Mouse (Mus musculus): Measurements from ENCODE around the gene Eprs. TPM values are rescaled to one million over a fixed set of nuclear protein-coding genes. Genes with fewer than 3 reads are reported as not detected.

Gene Eprs
- polyA plus RNA-seq, 1 experiment from 2014 or later = 112 TPM

GRCm38 (mm10) chr1:185335231-185335765, 27.5 kb upstream of the Eprs start:
- no peak overlapping the region for H3K4me2 ChIP-seq
- no peak for ATAC-seq (ENCODE audit: extremely low read depth, insufficient number of reproducible peaks, low FRiP score, low TSS enrichment)
- H3K9ac ChIP-seq = no peak overlapping the region
- 63% methylated on average over 6 of the region's 6 CpGs for WGBS
- peaks cover 21% of the 10 kb centered on the region for H3K36me3 ChIP-seq
- no peaks in the 10 kb centered on the region for H3K27me3 ChIP-seq (replicated peaks)
- H3K4me3 ChIP-seq = no peak overlapping the region
- no peak overlapping the region for H3K27ac ChIP-seq (replicated peaks)
- H3K9me3 ChIP-seq = no peaks in the 10 kb centered on the region
- H3K4me1 ChIP-seq = peaks cover 53% of the 10 kb centered on the region

- no peak overlapping the region for H3K9ac ChIP-seq
- H3K36me3 ChIP-seq = peaks cover 33% of the 10 kb centered on the region
- H3K4me1 ChIP-seq = peaks cover 53% of the 10 kb centered on the region
- no peaks in the 10 kb centered on the region for H3K27me3 ChIP-seq (replicated peaks)
- H3K4me2 ChIP-seq = no peak overlapping the region
- WGBS = 37% methylated on average over 3 of the region's 3 CpGs
- H3K9me3 ChIP-seq = no peaks in the 10 kb centered on the region
- no peak for ATAC-seq (ENCODE audit: extremely low read depth, insufficient number of reproducible peaks, low FRiP score, low TSS enrichment)
- H3K27ac ChIP-seq (replicated peaks) = no peak overlapping the region
- no peak overlapping the region for H3K4me3 ChIP-seq
Observed at GRCm38 (mm10) chr1:185336535-185336934, 26.3 kb upstream of the Eprs start.

DNA sequence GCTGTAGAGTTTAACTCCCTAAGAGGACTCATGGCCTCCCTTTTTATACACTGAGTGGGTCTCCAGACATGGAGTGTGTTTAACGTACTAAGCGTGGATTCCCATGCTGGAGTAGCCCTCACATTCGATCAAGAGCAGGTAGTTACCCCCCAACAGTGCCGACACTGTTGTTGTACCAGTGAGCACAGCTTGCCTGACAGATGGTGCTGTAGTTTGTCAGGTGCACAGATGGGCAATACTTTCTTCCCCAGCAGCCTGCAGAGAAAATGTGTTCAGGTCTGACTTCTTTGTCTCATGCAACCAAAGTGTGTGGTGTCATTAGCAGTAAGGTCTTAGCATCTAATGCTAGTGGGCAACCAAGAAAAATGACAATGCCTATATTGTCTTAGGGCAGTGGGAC, 20.4 kb upstream of the Eprs start:
- Histone ChIP-seq H3K36me3 (peaks cover 91% of the 10 kb centered on the region), H3K4me1 (peaks cover 9% of the 10 kb centered on the region), H3K27me3 (replicated peaks) (no peaks in the 10 kb centered on the region), H3K4me3 (no peak overlapping the region), H3K27ac (replicated peaks) (no peak overlapping the region), H3K9me3 (no peaks in the 10 kb centered on the region), H3K9ac (no peak overlapping the region), H3K4me2 (no peak overlapping the region)
- WGBS = 94% methylated on average over 4 of the region's 4 CpGs
- ATAC-seq (ENCODE audit: extremely low read depth, insufficient number of reproducible peaks, low FRiP score, low TSS enrichment) = no peak

DNA sequence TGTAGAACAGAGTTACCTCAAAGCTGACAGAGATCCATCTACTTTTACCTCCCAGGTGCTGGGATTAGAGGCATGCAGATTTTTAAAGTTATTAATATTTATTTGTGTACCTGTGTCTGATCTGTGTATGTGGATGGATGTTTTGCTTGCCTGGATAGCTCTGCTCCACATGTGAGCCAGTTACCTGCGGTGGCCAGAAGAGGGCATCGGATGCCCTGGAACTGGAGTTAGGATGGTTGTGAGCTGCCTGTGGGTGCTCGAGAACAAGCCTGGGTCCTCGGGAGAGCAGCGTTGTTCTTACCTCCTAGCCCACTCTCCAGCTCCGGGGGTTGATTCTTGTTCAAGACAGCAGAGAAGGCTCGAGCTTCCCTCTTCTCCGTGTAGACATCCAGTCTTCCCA, 19.4 kb upstream of the Eprs start:
- Histone ChIP-seq H3K27me3 (replicated peaks) (no peaks in the 10 kb centered on the region), H3K4me1 (0 out of 2 replicates have a peak, but pooled peaks cover 4% of the 10 kb centered on the region), H3K9ac (no peak overlapping the region), H3K9me3 (no peaks in the 10 kb centered on the region), H3K36me3 (peaks cover 94% of the 10 kb centered on the region), H3K4me3 (no peak overlapping the region), H3K4me2 (no peak overlapping the region), H3K27ac (replicated peaks) (no peak overlapping the region)
- no peak for ATAC-seq (ENCODE audit: extremely low read depth, insufficient number of reproducible peaks, low FRiP score, low TSS enrichment)
- 81% methylated on average over 8 of the region's 8 CpGs for WGBS

- H3K9ac ChIP-seq = no peak overlapping the region
- no peaks in the 10 kb centered on the region for H3K9me3 ChIP-seq
- no peaks in the 10 kb centered on the region for H3K27me3 ChIP-seq (replicated peaks)
- H3K27ac ChIP-seq (replicated peaks) = no peak overlapping the region
- no peaks in the 10 kb centered on the region for H3K4me1 ChIP-seq
- peaks cover 98% of the 10 kb centered on the region for H3K36me3 ChIP-seq
- H3K4me3 ChIP-seq = no peak overlapping the region
- no peak for ATAC-seq (ENCODE audit: extremely low read depth, insufficient number of reproducible peaks, low FRiP score, low TSS enrichment)
- WGBS = 64% methylated on average over 10 of the region's 10 CpGs
- no peak overlapping the region for H3K4me2 ChIP-seq
Observed at GRCm38 (mm10) chr1:185346188-185346587, 16.7 kb upstream of the Eprs start.

GRCm38 (mm10) chr1:185349741-185350140, 13.1 kb upstream of the Eprs start:
- no peak overlapping the region for H3K4me2 ChIP-seq
- H3K27ac ChIP-seq (replicated peaks) = no peak overlapping the region
- ATAC-seq (ENCODE audit: extremely low read depth, insufficient number of reproducible peaks, low FRiP score, low TSS enrichment) = no peak
- no peaks in the 10 kb centered on the region for H3K9me3 ChIP-seq
- H3K4me1 ChIP-seq = no peaks in the 10 kb centered on the region
- H3K36me3 ChIP-seq = peaks cover 93% of the 10 kb centered on the region
- WGBS = 87% methylated on average over 14 of the region's 14 CpGs
- H3K9ac ChIP-seq = no peak overlapping the region
- H3K4me3 ChIP-seq = no peak overlapping the region
- no peaks in the 10 kb centered on the region for H3K27me3 ChIP-seq (replicated peaks)

DNA sequence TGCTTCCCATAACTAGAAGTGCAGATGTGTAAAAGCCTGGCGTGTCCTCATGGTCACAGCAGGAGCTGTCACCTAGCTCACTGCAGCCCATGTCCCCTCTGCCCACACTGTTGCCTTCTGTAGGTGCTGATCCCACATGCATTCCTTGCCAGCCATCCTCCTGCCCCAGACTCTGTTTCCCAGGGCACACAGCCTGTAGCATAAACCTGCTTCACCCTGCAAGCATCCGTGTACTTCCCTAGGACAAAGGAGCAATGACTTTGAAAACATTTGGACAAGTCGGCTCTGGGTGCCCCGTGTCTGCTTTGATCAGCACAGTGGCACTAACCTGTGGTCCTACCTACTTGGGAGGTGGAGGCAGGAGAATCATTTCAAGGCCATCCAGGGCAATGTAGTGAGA, 12.2 kb upstream of the Eprs start:
- H3K4me2 ChIP-seq = no peak overlapping the region
- no peak overlapping the region for H3K27ac ChIP-seq (replicated peaks)
- H3K27me3 ChIP-seq (replicated peaks) = no peaks in the 10 kb centered on the region
- no peaks in the 10 kb centered on the region for H3K9me3 ChIP-seq
- H3K36me3 ChIP-seq = peaks cover 93% of the 10 kb centered on the region
- no peaks in the 10 kb centered on the region for H3K4me1 ChIP-seq
- no peak overlapping the region for H3K9ac ChIP-seq
- 90% methylated on average over 4 of the region's 4 CpGs for WGBS
- no peak for ATAC-seq (ENCODE audit: extremely low read depth, insufficient number of reproducible peaks, low FRiP score, low TSS enrichment)
- no peak overlapping the region for H3K4me3 ChIP-seq

DNA sequence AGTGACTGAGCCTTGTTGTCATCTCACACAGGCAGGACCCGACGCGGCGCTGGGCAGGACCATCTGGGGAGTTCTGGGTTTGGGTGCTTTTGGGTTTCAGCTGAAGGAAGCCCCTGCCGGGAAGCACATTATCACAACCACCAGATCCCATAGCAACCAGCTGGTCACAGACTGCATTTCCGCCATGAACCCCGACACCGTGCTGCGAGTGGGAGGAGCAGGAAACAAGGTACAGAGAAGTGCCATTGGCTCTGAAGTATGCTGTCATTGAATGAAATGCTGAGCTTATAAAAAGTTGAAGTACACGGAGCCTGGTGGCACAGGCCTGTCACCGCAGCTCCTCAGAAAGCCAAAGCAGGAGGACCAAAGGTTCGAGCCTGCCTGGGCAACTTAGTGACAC, 10.7 kb upstream of the Eprs start:
- Histone ChIP-seq H3K36me3 (peaks cover 90% of the 10 kb centered on the region), H3K27ac (replicated peaks) (no peak overlapping the region), H3K4me1 (no peaks in the 10 kb centered on the region), H3K27me3 (replicated peaks) (no peaks in the 10 kb centered on the region), H3K9me3 (no peaks in the 10 kb centered on the region), H3K4me3 (no peak overlapping the region), H3K9ac (no peak overlapping the region), H3K4me2 (no peak overlapping the region)
- whole genome bisulfite sequencing = 82% methylated on average over 12 of the region's 12 CpGs
- no peak for ATAC-seq (ENCODE audit: extremely low read depth, insufficient number of reproducible peaks, low FRiP score, low TSS enrichment)

- H3K9ac ChIP-seq = no peak overlapping the region
- no peak overlapping the region for H3K4me2 ChIP-seq
- peaks cover 87% of the 10 kb centered on the region for H3K36me3 ChIP-seq
- 94% methylated on average over 8 of the region's 8 CpGs for WGBS
- ATAC-seq (ENCODE audit: extremely low read depth, insufficient number of reproducible peaks, low FRiP score, low TSS enrichment) = no peak
- no peaks in the 10 kb centered on the region for H3K27me3 ChIP-seq (replicated peaks)
- no peaks in the 10 kb centered on the region for H3K9me3 ChIP-seq
- H3K27ac ChIP-seq (replicated peaks) = no peak overlapping the region
- no peaks in the 10 kb centered on the region for H3K4me1 ChIP-seq
- no peak overlapping the region for H3K4me3 ChIP-seq
Observed at GRCm38 (mm10) chr1:185353351-185353750, 9.5 kb upstream of the Eprs start.

DNA sequence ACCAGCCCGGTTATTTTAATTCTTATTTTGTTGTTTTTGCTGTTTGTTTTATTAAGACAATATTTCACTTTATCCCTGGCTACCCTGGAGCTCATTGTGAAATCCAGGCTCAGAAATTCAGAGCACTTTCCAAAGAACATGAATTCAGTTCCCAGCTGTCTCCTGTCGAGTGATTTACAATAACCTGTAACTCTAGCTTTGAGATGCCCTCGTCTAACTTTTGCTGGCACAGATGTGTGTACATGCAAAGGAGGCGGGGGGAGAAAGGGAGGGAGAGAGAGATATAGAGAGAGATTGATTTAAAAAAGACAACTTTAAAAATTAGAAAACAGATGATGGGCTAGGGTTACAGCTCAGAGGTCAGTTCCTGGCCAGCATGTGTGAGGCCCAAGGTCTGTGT, 8.1 kb upstream of the Eprs start:
- no peak overlapping the region for H3K9ac ChIP-seq
- H3K9me3 ChIP-seq = no peaks in the 10 kb centered on the region
- H3K4me2 ChIP-seq = no peak overlapping the region
- no peaks in the 10 kb centered on the region for H3K4me1 ChIP-seq
- 77% methylated on average over 4 of the region's 4 CpGs for WGBS
- peaks cover 77% of the 10 kb centered on the region for H3K36me3 ChIP-seq
- H3K27me3 ChIP-seq (replicated peaks) = no peaks in the 10 kb centered on the region
- ATAC-seq (ENCODE audit: extremely low read depth, insufficient number of reproducible peaks, low FRiP score, low TSS enrichment) = no peak
- H3K4me3 ChIP-seq = no peak overlapping the region
- no peak overlapping the region for H3K27ac ChIP-seq (replicated peaks)

DNA sequence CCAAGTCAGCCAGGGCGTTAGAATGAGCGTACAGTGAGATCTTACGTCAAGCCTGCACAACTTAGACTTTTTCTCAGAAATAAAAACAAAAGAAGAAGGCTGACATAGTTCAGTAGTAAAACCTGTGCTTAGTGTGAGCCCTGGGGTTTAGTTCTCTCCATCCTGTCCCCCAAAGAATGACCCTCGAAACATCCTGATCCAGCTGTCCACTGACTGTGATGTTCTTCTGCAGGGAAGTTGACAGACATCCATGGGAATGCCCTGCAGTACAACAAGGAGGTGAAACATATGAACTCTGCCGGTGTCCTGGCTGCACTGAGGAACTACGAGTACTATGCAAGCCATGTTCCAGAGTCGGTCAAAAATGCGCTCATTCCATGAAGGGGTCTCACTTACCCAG, 6.6 kb upstream of the Eprs start:
- WGBS = 88% methylated on average over 8 of the region's 8 CpGs
- no peaks in the 10 kb centered on the region for H3K9me3 ChIP-seq
- no peaks in the 10 kb centered on the region for H3K4me1 ChIP-seq
- H3K27ac ChIP-seq (replicated peaks) = no peak overlapping the region
- no peak for ATAC-seq (ENCODE audit: extremely low read depth, insufficient number of reproducible peaks, low FRiP score, low TSS enrichment)
- H3K4me3 ChIP-seq = no peak overlapping the region
- no peaks in the 10 kb centered on the region for H3K27me3 ChIP-seq (replicated peaks)
- H3K4me2 ChIP-seq = no peak overlapping the region
- H3K9ac ChIP-seq = no peak overlapping the region
- peaks cover 64% of the 10 kb centered on the region for H3K36me3 ChIP-seq

DNA sequence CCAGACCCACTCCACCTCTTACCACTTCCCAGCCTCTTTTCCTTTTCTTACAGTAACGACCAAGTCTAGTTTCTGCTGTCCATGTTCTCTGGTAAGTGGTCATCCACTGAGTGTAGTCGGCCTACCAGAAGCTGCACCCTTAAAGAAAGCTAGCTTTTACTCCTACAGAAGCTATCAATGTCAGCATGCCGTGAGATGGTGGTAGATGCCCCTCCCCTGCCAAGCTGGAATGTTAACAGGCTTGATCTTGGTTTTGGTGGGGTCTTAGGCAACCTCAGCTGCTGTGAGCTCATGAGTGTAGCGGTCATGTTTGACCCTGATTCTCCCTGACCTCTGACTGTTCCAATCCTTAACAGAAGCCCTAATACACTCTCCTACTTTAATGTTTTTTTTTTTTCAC, 4.6 kb upstream of the Eprs start:
- WGBS = 80% methylated on average over 4 of the region's 4 CpGs
- H3K4me2 ChIP-seq = no peak overlapping the region
- H3K4me3 ChIP-seq = no peak overlapping the region
- H3K4me1 ChIP-seq = peaks cover 7% of the 10 kb centered on the region
- H3K27me3 ChIP-seq (replicated peaks) = no peaks in the 10 kb centered on the region
- no peak overlapping the region for H3K27ac ChIP-seq (replicated peaks)
- peaks cover 49% of the 10 kb centered on the region for H3K36me3 ChIP-seq
- no peak overlapping the region for H3K9ac ChIP-seq
- no peak for ATAC-seq (ENCODE audit: extremely low read depth, insufficient number of reproducible peaks, low FRiP score, low TSS enrichment)
- no peaks in the 10 kb centered on the region for H3K9me3 ChIP-seq

Data from heart, embryonic 13.5 days (tissue).